Mouse (Mus musculus): Measurements from ENCODE around the gene Dysf. TPM values are rescaled to one million over a fixed set of nuclear protein-coding genes. Genes with fewer than 3 reads are reported as not detected.

Gene Dysf
- total RNA-seq, 1 experiment from 2014 or later, result not detected

DNA sequence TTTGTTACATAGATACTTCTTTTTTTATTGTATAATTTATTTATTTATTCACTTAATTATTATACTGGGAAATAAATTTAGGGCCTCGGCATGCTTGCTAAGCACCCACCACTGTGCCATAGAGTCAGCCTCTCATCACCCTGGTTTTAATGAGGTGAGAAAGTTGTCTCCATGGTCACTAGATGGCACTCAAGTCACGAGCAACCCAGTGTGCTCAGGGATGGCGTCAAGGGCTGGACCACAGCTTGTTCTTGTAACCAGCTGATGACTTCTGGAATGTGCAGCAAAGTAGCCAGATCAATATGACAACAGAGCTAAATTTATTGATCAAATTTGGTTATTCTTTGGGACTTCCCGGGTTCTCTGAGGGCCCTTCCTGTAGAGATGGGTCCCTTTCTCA is 85.1 kb downstream of the Dysf start:
- ATAC-seq (replicated peaks in 1 of 2; ENCODE audit: insufficient read depth in 1 of 2, low FRiP score in 2 of 2, low TSS enrichment in 1 of 2, low read depth in 1 of 2, poor library complexity in 2 of 2, severe bottlenecking in 2 of 2), result 0 out of 4 replicates have a peak, but pooled peaks of 1 of the 2 experiments have one; percentile 38

DNA sequence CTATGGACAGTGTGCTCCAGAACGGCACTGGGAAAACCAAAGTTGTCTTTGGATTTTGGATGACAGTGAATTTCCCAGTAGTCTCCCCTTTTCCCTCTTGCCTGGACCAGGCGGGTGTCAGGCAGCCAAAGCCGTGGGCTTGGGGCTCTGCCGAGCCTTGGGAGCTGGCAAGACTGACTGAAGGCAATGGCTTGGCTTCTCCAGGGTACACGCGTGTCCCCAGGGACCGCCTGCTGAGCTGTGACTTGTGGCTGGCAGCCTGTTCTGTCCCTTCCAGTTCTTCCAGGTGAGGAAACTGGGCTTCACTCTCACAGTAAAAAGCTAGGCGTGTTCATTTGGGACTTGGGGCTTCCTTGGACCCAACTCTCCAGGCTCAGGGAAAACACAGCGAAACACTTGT is 86.1 kb downstream of the Dysf start:
- ATAC-seq (replicated peaks in 1 of 2; ENCODE audit: insufficient read depth in 1 of 2, low FRiP score in 2 of 2, low TSS enrichment in 1 of 2, low read depth in 1 of 2, poor library complexity in 2 of 2, severe bottlenecking in 2 of 2), result no peak

DNA sequence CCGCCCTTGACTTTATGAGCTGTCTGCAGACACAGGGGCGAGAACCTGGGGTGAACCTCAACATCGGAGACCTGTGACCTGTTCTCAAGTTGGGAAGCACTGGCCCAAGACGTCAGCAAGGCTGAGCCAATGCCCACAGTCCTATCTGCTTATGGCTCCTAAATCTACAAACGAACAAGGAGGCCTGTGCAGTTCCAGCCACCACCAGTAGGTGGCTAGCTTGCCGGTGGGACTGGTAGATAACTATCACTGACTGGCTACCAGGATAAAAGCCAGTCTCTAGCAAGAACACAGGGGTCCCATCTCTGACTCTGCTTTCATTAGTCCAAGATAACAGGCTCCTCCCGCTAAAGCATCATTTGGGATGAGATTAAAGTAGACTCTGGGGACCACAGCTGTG is 86.6 kb downstream of the Dysf start:
- ATAC-seq (replicated peaks in 1 of 2; ENCODE audit: insufficient read depth in 1 of 2, low FRiP score in 2 of 2, low TSS enrichment in 1 of 2, low read depth in 1 of 2, poor library complexity in 2 of 2, severe bottlenecking in 2 of 2), result 0 out of 4 replicates have a peak, but pooled peaks have one; percentile 40

GRCm38 (mm10) chr6:84095882-84096281 is 87.5 kb downstream of the Dysf start:
- ATAC-seq (replicated peaks in 1 of 2; ENCODE audit: insufficient read depth in 1 of 2, low FRiP score in 2 of 2, low TSS enrichment in 1 of 2, low read depth in 1 of 2, poor library complexity in 2 of 2, severe bottlenecking in 2 of 2), result peak; percentile 70 to 77

DNA sequence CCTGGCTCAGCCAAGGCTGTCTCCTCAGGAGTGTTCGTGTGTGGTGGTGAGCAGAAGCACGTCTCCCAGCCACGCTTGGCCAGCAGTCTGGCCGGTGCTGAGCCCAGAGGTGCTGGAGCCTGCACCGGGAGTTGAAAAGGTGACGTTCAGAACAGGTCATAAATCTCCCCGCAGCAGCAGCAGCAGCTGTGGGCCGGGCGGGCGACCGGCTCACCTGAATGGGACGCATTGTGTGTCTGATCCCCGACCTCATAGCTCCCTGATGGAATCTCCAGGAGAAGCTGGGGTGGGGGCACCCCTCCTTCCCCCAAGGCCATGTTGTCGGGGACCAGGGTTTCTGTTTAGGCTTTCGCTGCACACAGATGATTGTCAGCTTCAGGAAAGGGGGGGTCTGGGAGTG is 93.6 kb downstream of the Dysf start:
- ATAC-seq (replicated peaks in 1 of 2; ENCODE audit: insufficient read depth in 1 of 2, low FRiP score in 2 of 2, low TSS enrichment in 1 of 2, low read depth in 1 of 2, poor library complexity in 2 of 2, severe bottlenecking in 2 of 2), result no peak

GRCm38 (mm10) chr6:84105148-84106022 is 97.0 kb downstream of the Dysf start:
- peak; percentile 15 to 47 for ATAC-seq (replicated peaks in 1 of 2; ENCODE audit: insufficient read depth in 1 of 2, low FRiP score in 2 of 2, low TSS enrichment in 1 of 2, low read depth in 1 of 2, poor library complexity in 2 of 2, severe bottlenecking in 2 of 2)

- no peak for ATAC-seq (replicated peaks in 1 of 2; ENCODE audit: insufficient read depth in 1 of 2, low FRiP score in 2 of 2, low TSS enrichment in 1 of 2, low read depth in 1 of 2, poor library complexity in 2 of 2, severe bottlenecking in 2 of 2)
Measured at GRCm38 (mm10) chr6:84106082-84106481, 97.7 kb downstream of the Dysf start.

DNA sequence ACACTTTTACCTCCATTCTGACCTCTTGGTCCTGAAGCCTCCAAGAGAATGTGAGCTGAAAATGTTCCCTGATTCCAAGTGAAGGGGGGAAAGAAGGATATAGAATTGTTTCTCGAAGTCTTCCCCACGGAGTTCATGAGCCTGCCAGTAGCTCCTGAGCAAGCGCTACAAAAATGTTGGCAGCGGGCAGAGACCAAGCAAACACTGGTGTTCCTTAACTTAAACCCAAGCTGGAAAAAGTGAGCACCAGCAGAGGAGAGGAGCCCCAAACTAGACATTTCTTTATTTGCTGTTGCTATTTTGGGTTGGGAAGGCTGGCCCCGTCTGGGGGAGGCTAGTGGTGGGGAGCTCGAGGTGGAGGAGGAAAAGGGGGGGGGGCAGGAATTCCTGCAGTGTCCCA is 102.0 kb downstream of the Dysf start:
- ATAC-seq (replicated peaks in 1 of 2; ENCODE audit: insufficient read depth in 1 of 2, low FRiP score in 2 of 2, low TSS enrichment in 1 of 2, low read depth in 1 of 2, poor library complexity in 2 of 2, severe bottlenecking in 2 of 2), result no peak

DNA sequence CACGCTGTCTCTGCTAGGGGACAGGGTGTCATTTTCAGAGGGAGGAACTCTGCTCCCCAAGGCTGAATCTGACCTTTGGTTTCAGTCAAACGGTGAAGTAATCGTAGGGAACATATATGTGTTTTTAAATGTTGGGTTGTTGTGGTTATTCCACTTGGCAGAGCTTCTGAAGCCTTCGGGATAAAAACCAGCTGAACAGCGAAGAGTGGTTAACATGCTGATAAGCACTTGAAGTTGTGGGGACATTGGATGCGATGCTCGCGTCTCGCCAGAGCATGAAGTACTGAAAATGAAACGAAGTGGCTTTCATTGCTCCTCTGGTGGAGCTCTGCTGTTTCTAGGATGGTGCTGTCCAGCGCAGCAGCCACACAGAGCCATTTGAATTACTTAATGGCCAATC is 102.7 kb downstream of the Dysf start:
- ATAC-seq (replicated peaks in 1 of 2; ENCODE audit: insufficient read depth in 1 of 2, low FRiP score in 2 of 2, low TSS enrichment in 1 of 2, low read depth in 1 of 2, poor library complexity in 2 of 2, severe bottlenecking in 2 of 2), result no peak

DNA sequence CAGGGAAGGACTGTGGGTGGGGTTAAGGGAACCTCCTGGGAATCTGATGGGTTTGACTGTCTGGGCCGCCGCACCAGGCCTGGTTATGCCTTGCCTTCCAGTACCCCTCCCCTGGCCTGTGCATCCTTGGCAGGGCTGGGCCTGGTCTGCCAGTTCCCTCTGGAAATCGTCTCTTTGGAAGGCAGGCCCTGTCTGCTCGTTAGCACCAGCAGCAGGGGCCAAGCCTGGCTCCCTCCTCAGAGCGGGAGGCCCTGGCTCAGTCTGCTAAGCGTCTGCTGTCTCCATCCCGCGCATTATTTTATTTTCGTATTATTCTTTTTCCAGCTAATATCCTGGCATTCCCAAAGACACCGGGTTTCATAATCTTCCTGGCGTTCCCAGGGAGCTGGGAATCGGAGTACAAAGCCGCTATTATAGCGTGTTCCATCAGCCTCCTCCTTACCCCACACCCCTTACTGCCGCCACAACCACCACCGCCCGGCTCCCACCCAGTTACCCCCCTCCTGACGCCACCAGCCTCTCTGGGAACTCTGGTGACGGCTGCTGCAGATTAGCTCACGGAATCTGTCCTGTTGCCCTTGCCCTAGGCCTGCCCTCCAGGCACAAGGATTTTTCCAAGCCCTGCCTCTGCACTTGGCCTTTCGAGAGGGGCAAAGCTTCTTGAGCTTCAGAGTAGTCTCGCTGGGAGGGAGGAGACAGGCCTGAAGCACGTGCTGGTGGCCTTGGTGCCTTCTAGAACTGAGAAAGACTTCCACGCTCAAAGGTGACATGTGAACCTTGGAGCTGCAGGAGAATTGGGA is 111.5 kb downstream of the Dysf start:
- ATAC-seq (replicated peaks in 1 of 2; ENCODE audit: insufficient read depth in 1 of 2, low FRiP score in 2 of 2, low TSS enrichment in 1 of 2, low read depth in 1 of 2, poor library complexity in 2 of 2, severe bottlenecking in 2 of 2), result no peak

DNA sequence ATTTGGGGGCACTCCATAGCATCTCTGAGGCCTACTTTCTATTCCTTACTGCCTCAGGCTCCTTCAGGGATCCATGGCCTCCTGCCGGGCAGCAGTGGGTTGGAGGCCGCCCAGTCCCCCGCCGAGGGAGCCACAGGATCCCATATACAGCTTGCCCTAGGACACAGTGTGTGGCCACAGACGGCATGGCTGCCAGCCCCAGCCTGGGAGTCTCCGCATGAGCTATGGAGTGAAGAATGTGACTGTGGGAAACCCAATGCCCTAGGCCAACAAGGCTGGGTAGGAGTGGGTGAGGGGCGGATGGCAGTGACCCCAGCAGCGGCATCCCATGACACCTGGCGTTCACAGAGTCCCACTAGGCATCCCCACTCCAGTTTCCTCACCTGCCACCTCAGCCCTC is 116.2 kb downstream of the Dysf start:
- no peak for ATAC-seq (replicated peaks in 1 of 2; ENCODE audit: insufficient read depth in 1 of 2, low FRiP score in 2 of 2, low TSS enrichment in 1 of 2, low read depth in 1 of 2, poor library complexity in 2 of 2, severe bottlenecking in 2 of 2)

DNA sequence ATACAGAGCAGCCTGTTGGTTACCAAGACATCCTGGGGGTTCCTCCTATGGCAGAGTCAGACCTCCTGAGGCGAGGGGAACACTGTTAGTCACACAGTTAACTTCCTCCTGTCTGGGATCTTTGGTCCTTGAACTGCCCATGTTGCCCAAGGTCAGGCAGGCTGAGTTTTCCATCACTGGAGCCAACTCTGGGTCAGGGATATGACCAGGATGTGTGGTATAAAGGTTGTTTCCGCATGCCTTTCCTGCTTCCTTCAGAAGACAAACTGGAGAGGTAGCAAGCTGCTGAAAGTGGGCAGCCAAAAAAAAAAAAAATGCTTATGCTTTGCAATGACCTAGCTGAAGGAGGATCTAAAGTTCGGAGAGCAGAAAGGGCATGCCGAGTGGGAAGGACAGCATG is 116.7 kb downstream of the Dysf start:
- ATAC-seq (replicated peaks in 1 of 2; ENCODE audit: insufficient read depth in 1 of 2, low FRiP score in 2 of 2, low TSS enrichment in 1 of 2, low read depth in 1 of 2, poor library complexity in 2 of 2, severe bottlenecking in 2 of 2), result no peak

GRCm38 (mm10) chr6:84128229-84128628 is 119.8 kb downstream of the Dysf start:
- no peak for ATAC-seq (replicated peaks in 1 of 2; ENCODE audit: insufficient read depth in 1 of 2, low FRiP score in 2 of 2, low TSS enrichment in 1 of 2, low read depth in 1 of 2, poor library complexity in 2 of 2, severe bottlenecking in 2 of 2)

GRCm38 (mm10) chr6:84130867-84131266 is 122.5 kb downstream of the Dysf start:
- ATAC-seq (replicated peaks in 1 of 2; ENCODE audit: insufficient read depth in 1 of 2, low FRiP score in 2 of 2, low TSS enrichment in 1 of 2, low read depth in 1 of 2, poor library complexity in 2 of 2, severe bottlenecking in 2 of 2), result no peak

- no peak for ATAC-seq (replicated peaks in 1 of 2; ENCODE audit: insufficient read depth in 1 of 2, low FRiP score in 2 of 2, low TSS enrichment in 1 of 2, low read depth in 1 of 2, poor library complexity in 2 of 2, severe bottlenecking in 2 of 2)
Measured at GRCm38 (mm10) chr6:84131539-84131938, 123.1 kb downstream of the Dysf start.

DNA sequence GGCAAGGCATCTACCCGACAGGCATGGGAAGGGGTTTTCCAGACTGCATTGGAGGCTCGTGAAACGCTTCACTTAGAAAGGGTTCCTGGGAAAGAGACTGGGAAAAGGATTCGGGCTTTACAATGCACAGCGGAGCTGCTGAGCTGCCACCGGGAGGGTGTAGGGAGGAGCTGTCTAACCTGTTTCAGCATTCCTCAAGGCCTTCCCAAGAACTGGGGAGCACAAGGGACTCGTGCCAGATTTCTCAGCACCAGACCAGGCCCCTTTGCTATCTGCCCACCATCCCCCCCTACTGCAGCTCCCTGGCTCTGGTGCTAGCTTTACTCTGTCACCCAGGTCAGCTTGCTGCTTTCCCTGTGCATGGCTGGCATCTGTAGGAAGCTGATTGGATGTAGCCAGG is 124.7 kb downstream of the Dysf start:
- ATAC-seq (replicated peaks in 1 of 2; ENCODE audit: insufficient read depth in 1 of 2, low FRiP score in 2 of 2, low TSS enrichment in 1 of 2, low read depth in 1 of 2, poor library complexity in 2 of 2, severe bottlenecking in 2 of 2), result no peak

GRCm38 (mm10) chr6:84133996-84134721 is 125.8 kb downstream of the Dysf start:
- no peak for ATAC-seq (replicated peaks in 1 of 2; ENCODE audit: insufficient read depth in 1 of 2, low FRiP score in 2 of 2, low TSS enrichment in 1 of 2, low read depth in 1 of 2, poor library complexity in 2 of 2, severe bottlenecking in 2 of 2)
